Mouse (Mus musculus): ENCODE results near the gene Il15ra.
A peak's percentile ranks its signal among the peaks of the same experiment; 100 is the strongest.

DNA sequence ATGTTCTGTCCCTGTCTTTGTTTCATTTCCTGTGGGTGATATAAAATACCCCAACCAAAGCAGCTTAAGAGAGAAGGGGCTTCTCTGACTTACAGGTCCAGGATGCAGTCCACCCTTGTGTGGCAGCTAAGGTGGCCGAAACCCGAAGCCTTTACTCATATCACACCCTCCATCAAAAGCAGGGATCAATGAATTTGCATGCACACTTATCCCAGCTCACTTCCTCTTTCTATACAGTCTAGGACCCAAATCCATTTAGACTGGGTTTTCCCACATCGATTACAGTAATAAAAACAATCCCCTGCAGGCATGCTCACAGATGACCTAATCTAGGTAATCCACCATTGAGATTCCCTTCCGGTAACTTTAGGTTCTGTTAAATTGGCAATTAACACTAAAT is 18.6 kb upstream of the Il15ra start:
- TF ChIP-seq RCOR1 (conservative IDR thresholded peaks at IDR 0.05; ENCODE audit: low read depth, low read length) = no peak
- TF ChIP-seq MXI1 (IDR thresholded peaks at IDR 0.05; ENCODE audit: low read depth, low read length) = no peak
- no peak for TF ChIP-seq CTCF (conservative IDR thresholded peaks at IDR 0.05 in 1 of 2, IDR thresholded peaks at IDR 0.05 in 1 of 2; ENCODE audit: low read depth in 2 of 2, low read length in 2 of 2)
- TF ChIP-seq JUN (IDR thresholded peaks at IDR 0.05; ENCODE audit: insufficient read depth, low read depth, low read length) = no peak
- TF ChIP-seq SMC3 (IDR thresholded peaks at IDR 0.05; ENCODE audit: low read depth, low read length) = no peak
- TF ChIP-seq HCFC1 (IDR thresholded peaks at IDR 0.05; ENCODE audit: low read depth, low read length) = no peak
- no peak for TF ChIP-seq MAX (IDR thresholded peaks at IDR 0.05; ENCODE audit: low read length)
- TF ChIP-seq BHLHE40 (IDR thresholded peaks at IDR 0.05; ENCODE audit: low read depth, low read length) = peak; percentile 81
- peak; percentile 69; the same call in 1 of the 2 replicates for TF ChIP-seq EP300 (IDR thresholded peaks at IDR 0.05; ENCODE audit: low read length)
- no peak for TF ChIP-seq ZKSCAN1 (IDR thresholded peaks at IDR 0.05; ENCODE audit: borderline replicate concordance, low read depth, low read length)
- TF ChIP-seq ZC3H11A (IDR thresholded peaks at IDR 0.05; ENCODE audit: low read depth, low read length) = no peak
- no peak for TF ChIP-seq SIN3A (IDR thresholded peaks at IDR 0.05; ENCODE audit: low read length)

Data from CH12.LX (cell line).